ENCODE assay signal across 8 mouse cellular contexts in genomic region chr16:96081331-96081730, GRCm38 (mm10). TPM values are rescaled to one million over a fixed set of nuclear protein-coding genes. Genes with fewer than 3 reads are reported as not detected.
DNase-seq lines count a peak whose midpoint lies in the region; ATAC-seq and TF ChIP-seq lines count a peak whose summit lies in the region.

No protein-coding gene starts in this region.

- peak overlapping the region; percentile 71 for H3K4me2 ChIP-seq in kidney, embryonic 14.5 days (replicated peaks; ENCODE audit: low read depth, low read length)
- peak overlapping the region; percentile 54 for H3K4me2 ChIP-seq in limb, embryonic 14.5 days (replicated peaks; ENCODE audit: low read depth, low read length, severe bottlenecking)
- H3K4me2 ChIP-seq in midbrain, postnatal 0 days (ENCODE audit: low read depth, low read length, poor library complexity, severe bottlenecking), result peak overlapping the region; percentile 63

- H3K27me3 ChIP-seq in heart, embryonic 10.5 days (ENCODE audit: insufficient read depth, poor library complexity, severe bottlenecking), result no peaks in the 10 kb centered on the region
- H3K27me3 ChIP-seq in kidney, embryonic 14.5 days (ENCODE audit: control insufficient read depth, insufficient read depth, low read length), result no peaks in the 10 kb centered on the region
- no peaks in the 10 kb centered on the region for H3K27me3 ChIP-seq in limb, embryonic 14.5 days (ENCODE audit: control insufficient read depth, insufficient read depth, low read length)
- H3K27me3 ChIP-seq in midbrain, postnatal 0 days (ENCODE audit: insufficient read depth, low read length), result no peaks in the 10 kb centered on the region

- no peaks in the 10 kb centered on the region for H3K9me3 ChIP-seq in heart, embryonic 10.5 days
- H3K9me3 ChIP-seq in kidney, embryonic 14.5 days (ENCODE audit: control insufficient read depth, low read length), result no peaks in the 10 kb centered on the region
- H3K9me3 ChIP-seq in limb, embryonic 14.5 days (ENCODE audit: control insufficient read depth, low read length), result no peaks in the 10 kb centered on the region
- no peaks in the 10 kb centered on the region for H3K9me3 ChIP-seq in midbrain, postnatal 0 days (ENCODE audit: low read length)

- TF ChIP-seq POLR2A in embryonic fibroblast, embryonic 13.5 days (IDR thresholded peaks at IDR 0.05; ENCODE audit: low read depth, low read length), result peak; percentile 30; the same call in 1 of the 2 replicates
- TF ChIP-seq POLR2A in limb, embryonic 14.5 days (IDR thresholded peaks at IDR 0.05; ENCODE audit: borderline replicate concordance, extremely low read depth, insufficient read depth, insufficient read length), result no peak

- WGBS in heart, embryonic 10.5 days, result 1% methylated on average over 28 of the region's 28 CpGs
- 2% methylated on average over 25 of the region's 28 CpGs for WGBS in kidney, embryonic 14.5 days
- under 1% methylated on average over 13 of the region's 28 CpGs for WGBS in limb, embryonic 14.5 days
- 6% methylated on average over 7 of the region's 28 CpGs for WGBS in midbrain, postnatal 0 days

- TF ChIP-seq CTCF in embryonic fibroblast, embryonic 13.5 days (IDR thresholded peaks at IDR 0.05; ENCODE audit: borderline replicate concordance, insufficient read depth, low read length), result no peak
- TF ChIP-seq CTCF in midbrain, postnatal 0 days (IDR thresholded peaks at IDR 0.05), result peak; percentile 1; the same call in 1 of the 2 replicates

- H3K4me3 ChIP-seq in embryonic fibroblast, embryonic 13.5 days (ENCODE audit: insufficient read depth, low read length), result peak overlapping the region; percentile 80
- H3K4me3 ChIP-seq in heart, embryonic 10.5 days, result peak overlapping the region; percentile 100
- H3K4me3 ChIP-seq in kidney, embryonic 14.5 days (ENCODE audit: low read length), result peak overlapping the region; percentile 88
- H3K4me3 ChIP-seq in limb, embryonic 14.5 days (replicated peaks; ENCODE audit: low read length), result peak overlapping the region; percentile 99
- peak overlapping the region; percentile 99 for H3K4me3 ChIP-seq in midbrain, postnatal 0 days (ENCODE audit: low read depth, low read length)

- 0 out of 2 replicates have a peak, but pooled peaks cover 2% of the 10 kb centered on the region for H3K4me1 ChIP-seq in embryonic fibroblast, embryonic 13.5 days (ENCODE audit: control insufficient read depth, insufficient read depth, low read length)
- H3K4me1 ChIP-seq in heart, embryonic 10.5 days, result peaks cover 27% of the 10 kb centered on the region
- peaks cover 18% of the 10 kb centered on the region; the same call in 1 of the 2 replicates for H3K4me1 ChIP-seq in kidney, embryonic 14.5 days (ENCODE audit: control insufficient read depth, insufficient read depth, low read length)
- peaks cover 13% of the 10 kb centered on the region for H3K4me1 ChIP-seq in limb, embryonic 14.5 days (ENCODE audit: control insufficient read depth, insufficient read depth, low read length)
- peaks cover 6% of the 10 kb centered on the region; the same call in 1 of the 2 replicates for H3K4me1 ChIP-seq in midbrain, postnatal 0 days (ENCODE audit: insufficient read depth, low read length)

- H3K9ac ChIP-seq in kidney, embryonic 14.5 days (ENCODE audit: low read depth, low read length), result peak overlapping the region; percentile 96
- peak overlapping the region; percentile 97 for H3K9ac ChIP-seq in limb, embryonic 14.5 days (ENCODE audit: low read depth, low read length, severe bottlenecking)
- H3K9ac ChIP-seq in midbrain, postnatal 0 days (replicated peaks; ENCODE audit: low read length, poor library complexity, severe bottlenecking), result peak overlapping the region; percentile 100

- peak; percentile 88 for DNase-seq in CD4-positive helper T cell, adult 2 months (ENCODE audit: low read depth, low spot score)
- DNase-seq in brain, adult 2 months (ENCODE audit: low read depth, low spot score), result peak; percentile 95
- peak; percentile 94 for DNase-seq in heart, embryonic 10.5 days (ENCODE audit: low spot score)
- DNase-seq in limb, embryonic 14.5 days (ENCODE audit: low spot score), result peak; percentile 94
- peak; percentile 94 for DNase-seq in midbrain, postnatal 0 days (ENCODE audit: low spot score)
- peak; percentile 82 to 91 for DNase-seq in spleen, postnatal 4 days (ENCODE audit: low spot score in 2 of 2)

- ATAC-seq in kidney, embryonic 14.5 days (ENCODE audit: low FRiP score, low TSS enrichment), result peak; percentile 85
- ATAC-seq in limb, embryonic 14.5 days (ENCODE audit: low FRiP score, low read depth), result peak; percentile 87
- ATAC-seq in midbrain, postnatal 0 days (ENCODE audit: low FRiP score), result peak; percentile 79

- H3K27ac ChIP-seq in embryonic fibroblast, embryonic 13.5 days (ENCODE audit: insufficient read depth, low read length), result peak overlapping the region; percentile 81
- H3K27ac ChIP-seq in heart, embryonic 10.5 days, result peak overlapping the region; percentile 99
- H3K27ac ChIP-seq in kidney, embryonic 14.5 days (ENCODE audit: low read depth, low read length), result peak overlapping the region; percentile 95
- peak overlapping the region; percentile 96 for H3K27ac ChIP-seq in limb, embryonic 14.5 days (replicated peaks; ENCODE audit: low read depth, low read length)
- H3K27ac ChIP-seq in midbrain, postnatal 0 days (ENCODE audit: low read depth, low read length), result peak overlapping the region; percentile 98

- H3K36me3 ChIP-seq in heart, embryonic 10.5 days, result peaks cover 39% of the 10 kb centered on the region
- H3K36me3 ChIP-seq in kidney, embryonic 14.5 days (ENCODE audit: control insufficient read depth, insufficient read depth, low read length), result peaks cover 31% of the 10 kb centered on the region
- H3K36me3 ChIP-seq in limb, embryonic 14.5 days (ENCODE audit: control insufficient read depth, insufficient read depth, low read length), result peaks cover 37% of the 10 kb centered on the region
- peaks cover 9% of the 10 kb centered on the region; the same call in 1 of the 2 replicates for H3K36me3 ChIP-seq in midbrain, postnatal 0 days (ENCODE audit: insufficient read depth, low read length)

RNA-seq across cellular contexts. Expression of gene Brwd1, which starts 1.0 kb away (rescaled TPM):
- 79.1 and 122 TPM in 2 replicates for polyA plus RNA-seq in embryonic fibroblast, embryonic 13.5 days (2011; ENCODE audit: insufficient read length, low read depth, missing spikeins)
- polyA plus RNA-seq in heart, embryonic 10.5 days (2016; fragmentation: Nextera tagmentation; extraction: Ambion mirVana), result 89.2 and 93.6 TPM in 2 replicates
- polyA plus RNA-seq in kidney, embryonic 14.5 days (2014; fragmentation: Nextera tagmentation; extraction: Ambion mirVana), result 82.3 and 116 TPM in 2 replicates
- 70.1 and 73.5 TPM in 2 replicates for polyA plus RNA-seq in limb, embryonic 14.5 days (2012; rRNA removed)
- polyA plus RNA-seq in limb, embryonic 14.5 days (2014; fragmentation: Nextera tagmentation; extraction: Ambion mirVana), result 107 and 116 TPM in 2 replicates
- total RNA-seq in midbrain, postnatal 0 days (2014; rRNA removed), result 151 and 186 TPM in 2 replicates
- 169 and 173 TPM in 2 replicates for polyA plus RNA-seq in midbrain, postnatal 0 days (2015; fragmentation: Nextera tagmentation; extraction: Ambion mirVana)

RNA-seq across cellular contexts. Expression of gene Hmgn1, which starts 46.2 kb away (rescaled TPM):
- 261 and 299 TPM in 2 replicates for polyA plus RNA-seq in embryonic fibroblast, embryonic 13.5 days (2011; ENCODE audit: insufficient read length, low read depth, missing spikeins)
- 554 and 714 TPM in 2 replicates for polyA plus RNA-seq in heart, embryonic 10.5 days (2016; fragmentation: Nextera tagmentation; extraction: Ambion mirVana)
- 746 and 807 TPM in 2 replicates for polyA plus RNA-seq in kidney, embryonic 14.5 days (2014; fragmentation: Nextera tagmentation; extraction: Ambion mirVana)
- polyA plus RNA-seq in limb, embryonic 14.5 days (2012; rRNA removed), result 283 and 371 TPM in 2 replicates
- 661 and 673 TPM in 2 replicates for polyA plus RNA-seq in limb, embryonic 14.5 days (2014; fragmentation: Nextera tagmentation; extraction: Ambion mirVana)
- total RNA-seq in midbrain, postnatal 0 days (2014; rRNA removed), result 106 and 119 TPM in 2 replicates
- polyA plus RNA-seq in midbrain, postnatal 0 days (2015; fragmentation: Nextera tagmentation; extraction: Ambion mirVana), result 184 and 202 TPM in 2 replicates

Comparison
In these comparisons a context has a peak if more than half of its experiments do, and no peak if none do; other contexts are left out.
1. Peak in every context shown above with its lines: DNase-seq, ATAC-seq, H3K4me3 ChIP-seq and H3K27ac ChIP-seq.